Mouse (Mus musculus) left cerebral cortex, postnatal 36 days (tissue): ENCODE measurements at regions not wholly inside any gene's neighbourhood (a gene's known extent, or its start where the extent isn't known, plus 50 kb on each side); places are given as distances from the start of the nearest gene placed in this dataset.
A peak's percentile ranks its signal among the peaks of the same experiment; 100 is the strongest.
"Not testable (repeated sequence)": the region's sequence is repeated elsewhere in the genome, so short reads cannot be mapped to it uniquely, and the experiment has no call there.

Source experiments
- DNase-seq, 2 experiments: peaks; one replicate each; pipeline ENCODE4 v3.0.0; 2021 to 2022; ENCODE audit warnings: low spot score in 2 of 2, mixed read lengths in 1 of 2
- intact Hi-C: fragments of 180-260 bp; cut with DNase I; formaldehyde crosslinking; loops from one replicate; pipeline ENCODE4 v1.15.1; 2025

GRCm38 (mm10) chr10:123800067-123800691 lies 536.4 kb downstream of the Fam19a2 start:
- DNase-seq, result no peak
- intact Hi-C loops, result no loop called here

GRCm38 (mm10) chr10:123800692-123801528 lies 537.1 kb downstream of the Fam19a2 start:
- peak in 1 of 2 experiments; percentile 15 for DNase-seq
- intact Hi-C loops, result no loop called here

- intact Hi-C loops, result no loop called here
- no peak for DNase-seq
These were observed 547.1 kb downstream of the Fam19a2 start for GRCm38 (mm10) chr10:123810882-123811281.

DNA sequence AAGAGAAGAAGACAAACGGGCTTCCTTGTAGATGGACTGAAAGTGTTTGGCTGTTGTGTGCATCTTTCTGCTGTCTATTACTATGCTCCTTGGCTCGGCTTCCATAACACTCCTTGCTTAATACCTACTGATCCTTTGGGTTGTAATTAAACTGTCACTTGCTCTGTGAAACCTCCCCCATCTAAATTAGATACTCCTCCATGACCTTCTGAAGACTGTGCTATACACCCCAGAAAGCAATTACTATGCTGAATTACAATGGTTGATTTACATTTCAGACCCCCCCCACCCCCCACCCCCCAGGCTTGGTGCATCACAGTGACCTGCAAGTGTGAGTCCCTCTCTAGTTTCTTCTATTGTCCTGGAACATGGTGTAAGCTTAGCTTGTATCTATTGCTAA lies 549.3 kb downstream of the Fam19a2 start:
- DNase-seq, result no peak

DNA sequence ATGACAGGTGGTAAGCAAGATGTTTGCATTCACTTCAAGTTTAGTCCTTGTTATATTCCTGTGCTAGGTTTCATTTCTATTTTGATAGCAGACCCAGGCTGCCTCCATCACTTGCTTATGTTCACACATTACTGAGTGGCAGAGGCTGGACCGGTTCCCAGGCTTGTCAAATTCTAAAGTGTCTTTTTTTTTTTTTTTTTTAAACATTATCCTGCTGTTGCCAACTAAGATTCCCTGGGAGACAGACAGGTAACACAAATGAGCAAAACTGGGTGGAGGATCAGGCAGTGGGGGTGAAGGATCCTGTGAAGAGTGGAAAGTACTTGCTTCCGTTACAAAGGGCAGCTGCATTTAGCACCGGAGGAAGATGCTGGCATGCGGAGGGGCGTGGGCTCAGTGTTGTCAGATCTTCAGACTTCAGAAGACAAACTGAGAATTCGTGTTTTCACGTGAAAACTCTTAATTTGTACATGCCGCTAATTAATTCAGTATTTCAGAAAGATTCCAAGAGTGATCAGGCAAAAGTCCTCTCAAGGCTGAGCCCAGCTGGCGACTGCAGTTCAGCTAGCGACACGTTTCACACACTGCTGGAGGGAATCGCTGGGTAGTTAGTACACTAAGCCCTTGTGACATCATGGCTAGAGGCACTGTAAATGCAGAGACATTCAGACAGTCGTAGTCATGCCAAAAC lies 576.4 kb downstream of the Fam19a2 start:
- DNase-seq, result peak; percentile 59 to 60
- intact Hi-C loops, result no loop called here

More for the DNA sequence above, 549.3 kb downstream of the Fam19a2 start:
- intact Hi-C loops, result no loop called here

DNA sequence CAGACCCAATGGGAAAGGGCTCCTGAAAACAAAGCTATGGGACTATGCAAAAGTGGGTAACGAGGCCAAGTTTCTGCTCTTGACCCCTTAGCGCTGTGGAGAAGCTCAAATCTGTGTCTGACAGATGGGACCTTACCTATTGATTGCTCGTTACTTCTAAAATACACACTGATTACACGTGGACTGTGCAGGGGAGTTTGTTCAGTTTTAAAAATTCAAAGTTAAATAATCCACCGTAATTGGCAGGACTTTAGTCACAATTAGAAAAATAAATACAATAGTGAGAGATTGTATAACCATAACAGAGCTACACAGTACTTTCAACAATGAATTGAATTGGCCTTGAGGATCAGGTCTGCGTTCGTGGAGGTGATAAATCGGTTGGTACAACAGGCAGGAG lies 578.3 kb downstream of the Fam19a2 start:
- intact Hi-C loops, result no loop called here

GRCm38 (mm10) chr10:123843604-123844003 lies 579.8 kb downstream of the Fam19a2 start:
- DNase-seq, result no peak
- intact Hi-C loops, result no loop called here

More for the DNA sequence above, 578.3 kb downstream of the Fam19a2 start:
- DNase-seq, result no peak

DNA sequence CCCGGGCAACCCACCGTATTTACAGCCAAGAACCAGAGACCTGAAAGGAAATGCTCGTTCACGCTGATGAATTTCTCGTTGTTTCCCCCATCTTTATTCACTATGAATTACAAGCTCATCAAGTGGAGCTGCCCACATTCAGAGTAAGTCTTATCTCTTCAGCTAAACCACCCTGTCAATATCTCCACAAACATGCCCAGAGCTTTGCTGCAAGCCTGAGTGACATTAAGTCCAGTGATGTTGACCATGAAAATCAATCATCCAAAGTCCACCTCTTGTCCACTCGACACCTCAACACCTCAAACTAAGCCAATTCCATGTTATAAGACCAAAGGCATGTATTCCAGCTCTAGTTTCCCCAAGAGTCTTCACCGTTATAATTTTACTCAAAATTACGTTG lies 582.8 kb downstream of the Fam19a2 start:
- intact Hi-C loops, result no loop called here
- no peak for DNase-seq

GRCm38 (mm10) chr10:123848564-123848963 lies 584.8 kb downstream of the Fam19a2 start:
- intact Hi-C loops, result no loop called here
- DNase-seq, result no peak

DNA sequence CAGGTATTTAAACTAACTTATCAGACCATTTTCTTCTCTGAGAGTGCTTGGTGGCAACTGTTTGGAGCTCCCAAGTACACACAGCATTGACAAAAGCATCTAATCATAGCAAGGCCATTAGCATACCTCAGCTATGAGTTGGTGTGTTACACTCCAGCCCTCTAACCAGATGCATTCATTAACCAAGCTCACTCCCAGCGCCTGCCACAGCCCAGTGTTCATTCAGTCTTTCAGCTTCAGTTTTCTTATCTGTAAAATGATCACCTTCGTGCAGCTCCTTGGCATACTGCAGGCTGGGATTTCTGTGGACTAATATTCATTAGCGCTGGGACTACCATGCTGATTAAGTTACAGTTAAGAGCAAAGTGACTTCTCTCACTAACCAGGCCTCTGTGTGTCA lies 611.7 kb downstream of the Fam19a2 start:
- no peak for DNase-seq
- intact Hi-C loops, result no loop called here

- DNase-seq, result no peak
- intact Hi-C loops, result no loop called here
These were observed 612.1 kb downstream of the Fam19a2 start for GRCm38 (mm10) chr10:123875882-123876281.

DNA sequence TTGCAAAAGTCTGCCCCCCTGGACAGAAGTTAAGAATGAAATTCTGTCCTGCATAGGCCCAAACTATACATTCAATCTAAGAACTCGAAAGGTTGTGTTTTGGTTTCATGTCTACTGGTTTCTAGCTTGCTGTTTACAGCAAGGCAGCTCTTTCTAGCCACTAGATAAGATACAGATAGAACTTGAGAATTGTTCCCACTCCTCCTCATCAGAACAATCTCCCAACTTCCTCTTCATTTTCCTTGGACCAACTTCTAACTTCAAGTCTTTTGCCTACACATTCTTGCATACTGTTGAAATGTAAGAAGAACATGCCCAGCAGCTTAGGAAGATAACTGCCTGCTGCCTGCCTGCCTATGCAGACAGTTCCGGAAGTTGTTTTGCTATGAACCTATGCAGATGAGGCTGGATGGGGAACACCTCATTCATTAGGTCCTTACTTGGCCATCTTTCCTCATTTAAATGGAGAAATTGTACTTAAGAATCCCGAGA lies 624.9 kb downstream of the Fam19a2 start:
- intact Hi-C loops, result no loop called here
- peak in 1 of 2 experiments; percentile 13 for DNase-seq

DNA sequence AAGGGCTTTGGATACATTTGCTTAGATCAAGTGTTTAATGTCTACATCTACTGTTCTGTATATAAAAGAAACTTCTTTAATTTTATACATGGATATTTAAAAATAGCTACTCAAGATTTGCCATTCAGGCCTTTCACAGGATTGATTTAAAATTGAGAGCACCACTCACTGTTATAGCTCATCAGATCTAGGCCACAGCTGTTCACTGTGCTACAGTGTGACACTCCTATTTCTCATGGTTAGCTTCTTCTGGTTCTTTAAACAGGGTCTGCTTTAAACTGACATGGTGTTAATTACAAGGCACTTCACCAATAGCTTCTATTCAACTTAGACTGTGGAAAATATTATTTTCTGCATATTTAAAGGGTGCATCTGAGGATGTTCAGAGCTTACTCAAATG lies 655.3 kb downstream of the Fam19a2 start:
- no peak for DNase-seq

GRCm38 (mm10) chr10:123929955-123930354 lies 666.2 kb downstream of the Fam19a2 start:
- intact Hi-C loops, result no loop called here
- DNase-seq, result no peak

More for the DNA sequence above, 655.3 kb downstream of the Fam19a2 start:
- intact Hi-C loops, result no loop called here

GRCm38 (mm10) chr10:123938732-123939131 lies 674.9 kb downstream of the Fam19a2 start:
- DNase-seq, intact Hi-C loops: not testable (repeated sequence)
